Mouse (Mus musculus): Measurements from ENCODE around the gene N4bp1. TPM values are rescaled to one million over a fixed set of nuclear protein-coding genes. Genes with fewer than 3 reads are reported as not detected.

Gene N4bp1
- polyA plus RNA-seq, 1 experiment from 2014 or later = 12.7 TPM

DNA sequence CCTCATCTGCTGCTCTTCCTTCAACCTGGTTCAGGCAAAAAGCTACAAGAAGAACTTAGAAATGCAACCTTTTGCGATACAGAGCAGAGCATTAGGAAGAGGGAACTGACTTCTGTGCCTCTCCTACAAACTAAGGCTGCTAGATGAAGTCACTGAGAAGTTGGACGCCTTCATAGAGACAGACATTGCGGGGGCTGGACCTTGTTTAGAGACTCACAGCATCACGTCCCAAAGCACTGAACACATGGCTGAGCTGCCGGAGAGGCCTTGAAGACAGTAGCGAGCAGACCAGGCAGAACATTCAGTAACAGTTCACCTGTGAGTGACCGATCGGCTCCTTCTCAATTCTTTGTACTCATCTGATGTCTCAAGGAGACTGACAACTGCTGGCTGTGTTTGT lies 104.0 kb downstream of the N4bp1 start:
- H3K9me3 ChIP-seq (ENCODE audit: control insufficient read depth, low read length) = no peaks in the 10 kb centered on the region
- no peak overlapping the region for H3K4me3 ChIP-seq (ENCODE audit: low read depth, low read length)
- no peak overlapping the region for H3K9ac ChIP-seq (replicated peaks; ENCODE audit: low read depth, low read length)
- H3K4me2 ChIP-seq (ENCODE audit: low read depth, low read length) = no peak overlapping the region
- ATAC-seq (ENCODE audit: low read depth) = no peak
- no peaks in the 10 kb centered on the region for H3K27me3 ChIP-seq (ENCODE audit: control insufficient read depth, insufficient read depth, low read length)
- 95% methylated on average over 8 of the region's 8 CpGs for WGBS
- H3K4me1 ChIP-seq (ENCODE audit: control insufficient read depth, insufficient read depth, low read length) = no peaks in the 10 kb centered on the region
- no peak overlapping the region for H3K27ac ChIP-seq (ENCODE audit: low read depth, low read length)
- no peaks in the 10 kb centered on the region for H3K36me3 ChIP-seq (ENCODE audit: control insufficient read depth, insufficient read depth, low read length)

DNA sequence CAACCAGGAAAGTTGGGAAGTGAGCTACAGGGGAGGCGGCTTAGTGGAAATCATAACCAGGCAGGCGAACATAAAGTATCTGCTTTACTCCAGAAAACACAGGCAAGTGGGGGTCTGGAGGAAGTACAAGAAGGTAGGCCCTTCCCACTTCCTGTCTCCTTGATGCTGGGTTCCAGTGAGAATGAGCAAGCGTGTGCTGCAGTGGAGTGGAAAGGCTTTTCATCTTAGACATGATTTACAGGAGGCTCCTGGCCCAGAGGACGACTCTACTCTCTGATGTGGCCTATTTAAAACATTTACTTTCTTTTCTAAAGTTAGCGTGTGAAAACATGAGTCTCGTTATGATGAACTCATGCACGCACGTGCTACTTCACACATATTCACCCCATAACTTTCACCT lies 105.9 kb downstream of the N4bp1 start:
- Histone ChIP-seq H3K36me3 (ENCODE audit: control insufficient read depth, insufficient read depth, low read length) (no peaks in the 10 kb centered on the region), H3K4me2 (ENCODE audit: low read depth, low read length) (no peak overlapping the region), H3K27ac (ENCODE audit: low read depth, low read length) (no peak overlapping the region), H3K4me1 (ENCODE audit: control insufficient read depth, insufficient read depth, low read length) (no peaks in the 10 kb centered on the region), H3K9ac (replicated peaks; ENCODE audit: low read depth, low read length) (no peak overlapping the region), H3K4me3 (ENCODE audit: low read depth, low read length) (no peak overlapping the region), H3K27me3 (ENCODE audit: control insufficient read depth, insufficient read depth, low read length) (no peaks in the 10 kb centered on the region), H3K9me3 (ENCODE audit: control insufficient read depth, low read length) (no peaks in the 10 kb centered on the region)
- WGBS = 72% methylated on average over 8 of the region's 8 CpGs
- no peak for ATAC-seq (ENCODE audit: low read depth)

DNA sequence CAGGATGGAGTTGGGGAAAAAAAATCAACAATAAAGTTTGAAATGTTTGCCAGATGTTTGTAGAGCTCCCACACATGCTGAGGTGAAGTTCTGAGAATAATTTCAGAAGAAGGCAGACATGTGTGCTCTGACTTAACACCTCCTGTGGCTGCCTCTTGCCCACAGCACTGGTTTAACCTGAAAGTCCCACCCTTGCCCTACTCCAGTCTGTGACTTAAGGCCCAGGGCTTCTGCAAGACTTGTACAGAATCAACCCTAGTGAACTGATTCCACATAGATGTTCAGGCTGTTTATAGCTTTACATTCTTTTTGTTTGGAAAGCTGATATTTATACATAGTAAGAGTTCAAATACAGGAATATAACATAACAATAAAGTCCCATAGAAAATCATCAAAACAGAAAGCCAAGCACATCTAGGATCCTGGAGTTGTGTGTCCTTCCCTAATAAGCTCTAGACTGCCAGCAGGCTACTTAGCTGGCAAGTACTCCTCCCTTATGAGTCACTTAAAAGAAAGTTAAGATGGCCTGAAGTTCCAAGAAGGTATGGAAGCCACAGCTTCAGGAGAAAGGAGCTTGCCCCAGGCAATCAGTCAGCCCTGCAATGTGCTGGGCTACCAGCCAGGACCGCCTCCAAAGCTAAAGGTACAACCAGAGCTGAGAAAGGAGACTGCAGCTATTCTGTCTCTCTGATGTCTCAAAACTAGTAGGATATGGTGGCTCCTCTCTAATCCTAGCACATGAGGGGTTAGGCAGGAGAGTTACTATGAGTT lies 114.9 kb downstream of the N4bp1 start:
- no peak for ATAC-seq (ENCODE audit: low read depth)
- no peaks in the 10 kb centered on the region for H3K9me3 ChIP-seq (ENCODE audit: control insufficient read depth, low read length)
- no peaks in the 10 kb centered on the region for H3K36me3 ChIP-seq (ENCODE audit: control insufficient read depth, insufficient read depth, low read length)
- no peaks in the 10 kb centered on the region for H3K4me1 ChIP-seq (ENCODE audit: control insufficient read depth, insufficient read depth, low read length)
- H3K27me3 ChIP-seq (ENCODE audit: control insufficient read depth, insufficient read depth, low read length) = no peaks in the 10 kb centered on the region
- H3K4me2 ChIP-seq (ENCODE audit: low read depth, low read length) = no peak overlapping the region
- 87% methylated on average over 1 of the region's 1 CpGs for WGBS
- no peak overlapping the region for H3K9ac ChIP-seq (replicated peaks; ENCODE audit: low read depth, low read length)
- H3K4me3 ChIP-seq (ENCODE audit: low read depth, low read length) = no peak overlapping the region
- no peak overlapping the region for H3K27ac ChIP-seq (ENCODE audit: low read depth, low read length)

DNA sequence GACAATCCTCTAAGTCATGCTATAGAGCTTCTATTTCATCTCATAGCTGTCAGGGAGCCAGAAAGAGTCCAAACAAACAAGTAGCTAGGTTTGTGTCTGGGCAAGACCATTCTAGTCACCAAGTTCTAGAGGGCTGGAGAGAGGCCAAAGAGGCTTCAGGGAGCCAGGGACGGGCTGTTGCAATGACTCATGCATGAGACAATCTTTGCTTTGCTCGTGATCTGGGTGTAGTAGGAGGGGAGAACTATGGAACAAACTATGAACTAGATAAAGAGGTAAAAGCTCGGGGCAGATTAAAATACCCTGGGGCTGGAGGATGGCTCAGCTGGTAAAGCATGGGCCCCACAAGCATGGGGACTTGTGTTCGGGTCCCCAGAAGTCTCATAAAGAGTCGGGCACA lies 116.6 kb downstream of the N4bp1 start:
- Histone ChIP-seq H3K36me3 (ENCODE audit: control insufficient read depth, insufficient read depth, low read length) (no peaks in the 10 kb centered on the region), H3K27me3 (ENCODE audit: control insufficient read depth, insufficient read depth, low read length) (no peaks in the 10 kb centered on the region), H3K4me2 (ENCODE audit: low read depth, low read length) (no peak overlapping the region), H3K9me3 (ENCODE audit: control insufficient read depth, low read length) (no peaks in the 10 kb centered on the region), H3K9ac (replicated peaks; ENCODE audit: low read depth, low read length) (no peak overlapping the region), H3K27ac (ENCODE audit: low read depth, low read length) (no peak overlapping the region), H3K4me1 (ENCODE audit: control insufficient read depth, insufficient read depth, low read length) (no peaks in the 10 kb centered on the region), H3K4me3 (ENCODE audit: low read depth, low read length) (no peak overlapping the region)
- ATAC-seq (ENCODE audit: low read depth) = no peak
- WGBS = 80% methylated on average over 5 of the region's 5 CpGs

DNA sequence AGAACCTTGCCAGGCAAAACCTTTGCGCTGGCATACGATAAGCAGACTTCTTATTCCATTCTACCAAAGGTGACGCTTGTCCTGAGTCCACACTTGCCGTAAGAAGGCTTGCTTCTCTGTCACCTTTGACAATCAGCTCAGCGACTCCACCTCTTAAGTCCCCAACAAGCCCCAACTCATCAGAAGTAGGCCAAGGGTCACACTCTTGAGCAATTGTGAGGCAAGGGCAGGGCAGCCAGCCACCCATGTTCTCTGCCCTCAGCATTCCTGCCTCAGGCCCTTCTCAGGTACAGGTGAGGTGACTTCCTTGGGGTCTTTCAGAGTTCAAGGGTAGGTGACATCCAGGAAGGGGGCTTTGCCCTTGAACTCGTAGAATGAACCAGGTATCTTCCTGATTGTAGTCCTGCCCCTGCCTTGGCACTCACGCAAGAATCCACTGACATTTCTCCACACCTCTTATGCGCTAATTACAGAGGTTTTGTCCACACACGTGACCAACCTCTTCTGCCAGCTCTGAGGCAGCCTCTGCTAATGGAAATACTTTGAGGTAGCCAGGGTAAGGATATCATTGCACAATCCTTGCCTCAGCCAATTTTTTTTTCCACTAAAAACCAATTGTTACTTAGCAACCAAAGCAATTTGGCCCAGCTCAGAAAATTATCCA lies 118.4 kb downstream of the N4bp1 start:
- Histone ChIP-seq H3K9me3 (ENCODE audit: control insufficient read depth, low read length) (no peaks in the 10 kb centered on the region), H3K4me1 (ENCODE audit: control insufficient read depth, insufficient read depth, low read length) (no peaks in the 10 kb centered on the region), H3K27me3 (ENCODE audit: control insufficient read depth, insufficient read depth, low read length) (no peaks in the 10 kb centered on the region), H3K4me2 (ENCODE audit: low read depth, low read length) (no peak overlapping the region), H3K4me3 (ENCODE audit: low read depth, low read length) (no peak overlapping the region), H3K36me3 (ENCODE audit: control insufficient read depth, insufficient read depth, low read length) (no peaks in the 10 kb centered on the region), H3K9ac (replicated peaks; ENCODE audit: low read depth, low read length) (no peak overlapping the region), H3K27ac (ENCODE audit: low read depth, low read length) (no peak overlapping the region)
- 87% methylated on average over 9 of the region's 9 CpGs for WGBS
- no peak for ATAC-seq (ENCODE audit: low read depth)

DNA sequence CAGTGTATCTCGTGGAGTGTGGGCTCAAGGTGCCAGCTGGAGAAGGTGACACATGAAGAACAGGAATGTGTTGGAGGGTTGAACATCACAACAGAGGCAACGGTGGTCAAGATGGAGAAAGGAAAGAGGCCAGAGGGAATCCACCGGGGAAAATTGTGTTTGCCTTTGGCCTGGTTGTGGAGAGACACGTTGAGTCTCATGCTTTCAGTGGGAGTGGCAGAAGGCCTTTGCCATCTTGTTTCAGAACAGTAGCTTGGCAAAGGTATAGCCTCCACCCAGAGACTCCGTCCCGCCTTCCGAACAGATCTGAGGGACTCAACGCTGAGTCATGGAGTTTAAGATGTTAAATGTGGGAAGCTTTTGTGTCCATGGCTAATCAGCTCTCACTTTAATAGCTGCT lies 119.4 kb downstream of the N4bp1 start:
- Histone ChIP-seq H3K4me3 (ENCODE audit: low read depth, low read length) (no peak overlapping the region), H3K27me3 (ENCODE audit: control insufficient read depth, insufficient read depth, low read length) (no peaks in the 10 kb centered on the region), H3K4me2 (ENCODE audit: low read depth, low read length) (no peak overlapping the region), H3K9me3 (ENCODE audit: control insufficient read depth, low read length) (no peaks in the 10 kb centered on the region), H3K27ac (ENCODE audit: low read depth, low read length) (no peak overlapping the region), H3K9ac (replicated peaks; ENCODE audit: low read depth, low read length) (no peak overlapping the region), H3K36me3 (ENCODE audit: control insufficient read depth, insufficient read depth, low read length) (no peaks in the 10 kb centered on the region), H3K4me1 (ENCODE audit: control insufficient read depth, insufficient read depth, low read length) (no peaks in the 10 kb centered on the region)
- ATAC-seq (ENCODE audit: low read depth) = no peak
- 91% methylated on average over 8 of the region's 8 CpGs for WGBS

DNA sequence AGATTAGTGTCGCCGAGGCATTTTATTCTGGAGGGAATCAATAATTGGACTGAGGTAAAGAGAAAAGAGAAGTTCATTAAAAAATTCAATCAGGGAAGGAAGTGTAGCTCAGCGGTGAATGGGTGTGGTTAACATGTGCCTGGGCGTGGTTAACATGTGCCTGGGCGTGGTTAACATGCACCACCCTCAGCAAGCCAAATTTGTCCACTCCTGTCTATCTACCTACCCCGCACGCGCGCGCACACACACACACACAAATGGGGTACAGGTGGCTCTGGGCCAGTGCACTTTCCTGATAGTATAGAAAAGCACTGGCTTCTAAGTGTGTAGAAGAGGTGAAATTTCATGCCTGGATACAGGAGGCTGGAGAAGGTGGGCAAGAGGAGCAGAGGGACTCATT lies 119.9 kb downstream of the N4bp1 start:
- Histone ChIP-seq H3K27ac (ENCODE audit: low read depth, low read length) (no peak overlapping the region), H3K9ac (replicated peaks; ENCODE audit: low read depth, low read length) (no peak overlapping the region), H3K9me3 (ENCODE audit: control insufficient read depth, low read length) (no peaks in the 10 kb centered on the region), H3K4me3 (ENCODE audit: low read depth, low read length) (no peak overlapping the region), H3K4me2 (ENCODE audit: low read depth, low read length) (no peak overlapping the region), H3K4me1 (ENCODE audit: control insufficient read depth, insufficient read depth, low read length) (no peaks in the 10 kb centered on the region), H3K27me3 (ENCODE audit: control insufficient read depth, insufficient read depth, low read length) (no peaks in the 10 kb centered on the region), H3K36me3 (ENCODE audit: control insufficient read depth, insufficient read depth, low read length) (no peaks in the 10 kb centered on the region)
- 90% methylated on average over 10 of the region's 10 CpGs for WGBS
- ATAC-seq (ENCODE audit: low read depth) = no peak

DNA sequence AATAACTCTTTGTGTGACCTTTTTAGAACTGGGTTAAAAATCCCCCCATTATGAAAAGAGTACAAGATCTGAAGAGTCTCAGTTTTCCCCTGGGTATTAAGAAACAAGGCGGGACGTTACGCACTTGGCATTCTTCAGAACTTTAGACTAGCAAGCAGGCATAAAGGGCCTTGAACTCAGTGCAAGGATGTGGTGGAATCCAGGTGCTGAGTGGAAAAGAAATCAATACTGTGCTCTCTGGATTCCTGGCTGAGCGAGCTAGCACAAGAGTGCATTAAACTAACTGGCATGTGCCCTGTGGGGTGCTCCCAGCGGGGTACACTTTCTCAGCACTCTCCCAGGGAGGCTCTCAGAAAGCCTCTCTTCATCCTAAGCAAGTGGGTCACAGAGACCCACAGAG lies 122.3 kb downstream of the N4bp1 start:
- Histone ChIP-seq H3K27ac (ENCODE audit: low read depth, low read length) (no peak overlapping the region), H3K36me3 (ENCODE audit: control insufficient read depth, insufficient read depth, low read length) (no peaks in the 10 kb centered on the region), H3K9me3 (ENCODE audit: control insufficient read depth, low read length) (no peaks in the 10 kb centered on the region), H3K27me3 (ENCODE audit: control insufficient read depth, insufficient read depth, low read length) (no peaks in the 10 kb centered on the region), H3K4me3 (ENCODE audit: low read depth, low read length) (no peak overlapping the region), H3K4me2 (ENCODE audit: low read depth, low read length) (no peak overlapping the region), H3K9ac (replicated peaks; ENCODE audit: low read depth, low read length) (no peak overlapping the region), H3K4me1 (ENCODE audit: control insufficient read depth, insufficient read depth, low read length) (no peaks in the 10 kb centered on the region)
- ATAC-seq (ENCODE audit: low read depth) = no peak
- WGBS = 71% methylated on average over 5 of the region's 5 CpGs

DNA sequence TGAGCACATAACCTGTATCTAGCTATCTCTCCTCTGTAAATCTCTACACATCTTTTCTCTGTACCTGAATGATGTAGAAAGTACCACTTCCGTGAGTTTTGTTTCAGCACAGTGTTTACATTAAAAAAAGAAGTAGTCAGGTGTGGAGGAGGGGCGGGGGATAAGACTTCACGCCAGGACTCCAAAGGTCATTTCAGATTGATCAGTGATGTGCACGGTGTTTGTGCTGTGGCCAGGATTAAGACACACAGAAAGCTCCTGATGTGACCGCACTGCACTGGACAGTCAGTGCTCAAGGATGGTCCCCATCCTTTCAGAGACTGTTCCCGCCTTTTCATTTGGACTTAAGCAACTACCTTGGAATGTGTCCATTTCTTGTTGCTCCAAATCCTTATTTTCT lies 124.3 kb downstream of the N4bp1 start:
- no peak overlapping the region for H3K27ac ChIP-seq (ENCODE audit: low read depth, low read length)
- H3K9ac ChIP-seq (replicated peaks; ENCODE audit: low read depth, low read length) = no peak overlapping the region
- 88% methylated on average over 6 of the region's 6 CpGs for WGBS
- ATAC-seq (ENCODE audit: low read depth) = no peak
- no peaks in the 10 kb centered on the region for H3K36me3 ChIP-seq (ENCODE audit: control insufficient read depth, insufficient read depth, low read length)
- no peak overlapping the region for H3K4me3 ChIP-seq (ENCODE audit: low read depth, low read length)
- H3K4me2 ChIP-seq (ENCODE audit: low read depth, low read length) = no peak overlapping the region
- no peaks in the 10 kb centered on the region for H3K27me3 ChIP-seq (ENCODE audit: control insufficient read depth, insufficient read depth, low read length)
- H3K4me1 ChIP-seq (ENCODE audit: control insufficient read depth, insufficient read depth, low read length) = peaks cover 4% of the 10 kb centered on the region; the same call in 1 of the 2 replicates
- H3K9me3 ChIP-seq (ENCODE audit: control insufficient read depth, low read length) = no peaks in the 10 kb centered on the region

Measured in neural tube, embryonic 14.5 days (tissue).